Mouse (Mus musculus) midbrain, postnatal 0 days (tissue): ENCODE results near the gene Rai14. TPM values are rescaled to one million over a fixed set of nuclear protein-coding genes. Genes with fewer than 3 reads are reported as not detected.
A peak's percentile ranks its signal among the peaks of the same experiment; 100 is the strongest.

Experiments used
- ATAC-seq: fragments of 200-750 bp; cut with Nextera tagmentation; 2 replicates; pipeline ENCODE4 v1.8.0; 2017; ENCODE audit warnings: moderate number of reproducible peaks, mild to moderate bottlenecking, moderate TSS enrichment, moderate library complexity; ENCODE audit not compliant: low FRiP score
- DNase-seq: peaks from one replicate; pipeline ENCODE4 v3.0.0-alpha.2; 2015; ENCODE audit warnings: low spot score
- H3K27ac ChIP-seq: fragments of 300-500 bp; sonication (generic); 2 replicates; pipeline ENCODE4 v1.5.1; 2014; ENCODE audit warnings: low read depth, mild to moderate bottlenecking, low read length, mixed read lengths
- H3K27me3 ChIP-seq: fragments of 300-500 bp; sonication (generic); 2 replicates; pipeline ENCODE4 v1.6.1; 2014; ENCODE audit warnings: low read length, control low read depth, mixed read lengths; ENCODE audit not compliant: insufficient read depth
- H3K36me3 ChIP-seq: fragments of 300-500 bp; sonication (generic); 2 replicates; pipeline ENCODE4 v1.6.1; 2014; ENCODE audit warnings: low read length, control low read depth, mixed read lengths; ENCODE audit not compliant: insufficient read depth
- H3K4me1 ChIP-seq: fragments of 300-500 bp; sonication (generic); 2 replicates; pipeline ENCODE4 v1.6.1; 2014; ENCODE audit warnings: mild to moderate bottlenecking, control low read depth, antibody characterized with exemption, low read length, mixed read lengths; ENCODE audit not compliant: insufficient read depth
- H3K4me2 ChIP-seq: fragments of 300-500 bp; sonication (generic); 2 replicates; pipeline ENCODE4 v1.6.1; 2014; ENCODE audit warnings: low read depth, mild to moderate bottlenecking, low read length, mixed read lengths; ENCODE audit not compliant: poor library complexity, severe bottlenecking
- H3K4me3 ChIP-seq: fragments of 300-500 bp; sonication (generic); 2 replicates; pipeline ENCODE4 v1.5.1; 2014; ENCODE audit warnings: low read depth, mild to moderate bottlenecking, low read length, moderate library complexity
- H3K9ac ChIP-seq: fragments of 300-500 bp; sonication (generic); replicated peaks from 2 replicates; pipeline ENCODE4 v1.6.1; 2014; ENCODE audit warnings: mild to moderate bottlenecking, low read length, moderate library complexity, mixed read lengths; ENCODE audit not compliant: poor library complexity, severe bottlenecking
- H3K9me3 ChIP-seq: fragments of 300-500 bp; sonication (generic); 2 replicates; pipeline ENCODE4 v1.6.1; 2016; ENCODE audit warnings: low read length, control low read depth
- CTCF ChIP-seq: IDR thresholded peaks from 2 replicates; pipeline ENCODE4 v1.5.1; 2016; ENCODE audit warnings: antibody characterized with exemption, mild to moderate bottlenecking
- WGBS: fragments of 180-500 bp; shearing (Covaris S2); extraction: QIAGEN DNeasy Blood & Tissue Kit; methylation state at CpG from one replicate; pipeline ENCODE4 v1.1.7; 2014; 5-methylcytosine and 5-hydroxymethylcytosine counted together
- polyA plus RNA-seq: library from polyadenylated mRNA; unstranded; fragments of >200 nt; fragmentation: Nextera tagmentation; extraction: Ambion mirVana; gene quantifications from 2 replicates; pipeline ENCODE4 v1.2.1, GENCODE M21; 2015
- total RNA-seq: library from RNA; depleted of rRNA; stranded (reverse); fragments of >200 nt; gene quantifications from 2 replicates; pipeline ENCODE4 v1.2.3, GENCODE M21; 2014

The Rai14 gene
- total and polyA plus RNA-seq, 2 experiments from 2014 or later, result 4.3 to 9.0 TPM

GRCm38 (mm10) chr15:10593094-10593493 is 121.3 kb downstream of the Rai14 start:
- Histone ChIP-seq H3K9ac (no peak overlapping the region), H3K27me3 (no peaks in the 10 kb centered on the region), H3K9me3 (no peaks in the 10 kb centered on the region), H3K27ac (no peak overlapping the region), H3K4me3 (no peak overlapping the region), H3K36me3 (no peaks in the 10 kb centered on the region), H3K4me2 (no peak overlapping the region), H3K4me1 (no peaks in the 10 kb centered on the region)
- 93% methylated on average over 6 of the region's 6 CpGs for WGBS
- DNase-seq, result no peak
- no peak for ATAC-seq
- no peak for TF ChIP-seq CTCF

GRCm38 (mm10) chr15:10586565-10586964 is 127.9 kb downstream of the Rai14 start:
- ATAC-seq, result no peak
- Histone ChIP-seq H3K9me3 (no peaks in the 10 kb centered on the region), H3K27ac (no peak overlapping the region), H3K36me3 (no peaks in the 10 kb centered on the region), H3K9ac (no peak overlapping the region), H3K27me3 (no peaks in the 10 kb centered on the region), H3K4me1 (no peaks in the 10 kb centered on the region), H3K4me3 (no peak overlapping the region), H3K4me2 (no peak overlapping the region)
- DNase-seq, result no peak
- WGBS, result 88% methylated on average over 2 of the region's 2 CpGs
- peak; percentile 47 for TF ChIP-seq CTCF

GRCm38 (mm10) chr15:10584359-10585187 is 129.9 kb downstream of the Rai14 start:
- TF ChIP-seq CTCF, result no peak
- Histone ChIP-seq H3K27ac (0 out of 2 replicates have a peak overlapping the region, but pooled peaks have one; percentile 8), H3K9ac (no peak overlapping the region), H3K4me1 (no peaks in the 10 kb centered on the region), H3K4me2 (no peak overlapping the region), H3K9me3 (no peaks in the 10 kb centered on the region), H3K27me3 (no peaks in the 10 kb centered on the region), H3K36me3 (no peaks in the 10 kb centered on the region), H3K4me3 (no peak overlapping the region)
- 57% methylated on average over 10 of the region's 10 CpGs for WGBS
- peak; percentile 32 for DNase-seq
- ATAC-seq, result peak; percentile 61

DNA sequence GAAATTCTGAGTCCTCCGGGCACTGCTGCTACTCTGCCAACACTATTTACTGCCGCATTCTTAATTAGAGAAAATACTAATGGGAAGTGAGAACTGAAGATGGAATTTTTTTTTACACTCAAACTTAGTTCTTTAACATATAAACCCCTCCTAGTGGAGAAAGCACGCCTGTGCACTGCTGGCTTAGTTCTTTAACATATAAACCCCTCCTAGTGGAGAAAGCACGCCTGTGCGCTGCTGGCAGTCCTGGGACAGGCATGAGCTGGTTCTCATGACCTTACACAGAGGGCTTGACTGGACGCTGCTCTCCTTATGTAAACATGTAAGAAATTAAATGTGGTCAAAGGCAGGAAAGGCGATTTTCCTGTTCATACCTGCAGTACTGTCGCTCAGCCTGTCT is 131.0 kb downstream of the Rai14 start:
- H3K27me3 ChIP-seq, result no peaks in the 10 kb centered on the region
- DNase-seq (peak; percentile 81), ATAC-seq (peak; percentile 86)
- H3K9ac ChIP-seq, result no peak overlapping the region
- WGBS, result 54% methylated on average over 8 of the region's 8 CpGs
- H3K36me3 ChIP-seq, result no peaks in the 10 kb centered on the region
- H3K4me3 ChIP-seq, result no peak overlapping the region
- H3K27ac ChIP-seq, result no peak overlapping the region
- peak; percentile 78 for TF ChIP-seq CTCF
- H3K4me2 ChIP-seq, result no peak overlapping the region
- H3K4me1 ChIP-seq, result no peaks in the 10 kb centered on the region
- no peaks in the 10 kb centered on the region for H3K9me3 ChIP-seq

DNA sequence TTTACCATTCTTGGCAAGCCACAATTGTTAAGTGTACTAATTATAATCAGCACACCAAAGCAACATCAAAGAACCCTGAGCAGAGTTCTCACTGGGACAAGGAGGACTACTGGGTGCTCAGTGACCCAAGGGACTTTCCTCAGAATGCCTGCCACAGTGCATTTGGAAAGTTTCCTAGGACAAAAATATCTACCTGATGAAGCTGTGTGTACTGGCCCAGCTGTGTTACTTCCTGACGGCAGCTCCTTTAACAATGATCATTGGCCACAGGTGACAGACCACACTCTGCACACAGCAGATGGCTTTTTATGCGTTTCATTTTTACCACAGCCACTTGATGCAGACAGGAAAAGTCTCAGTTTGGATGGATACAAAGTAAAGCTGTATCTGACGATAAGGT is 135.3 kb downstream of the Rai14 start:
- 92% methylated on average over 3 of the region's 3 CpGs for WGBS
- no peak for TF ChIP-seq CTCF

GRCm38 (mm10) chr15:10566486-10566885 is 147.9 kb downstream of the Rai14 start:
- no peak overlapping the region for H3K27ac ChIP-seq
- ATAC-seq (no peak), DNase-seq (no peak)
- H3K27me3 ChIP-seq, result no peaks in the 10 kb centered on the region
- no peak overlapping the region for H3K4me3 ChIP-seq
- H3K9me3 ChIP-seq, result no peaks in the 10 kb centered on the region
- TF ChIP-seq CTCF, result no peak
- H3K4me1 ChIP-seq, result no peaks in the 10 kb centered on the region
- H3K9ac ChIP-seq, result no peak overlapping the region
- 83% methylated on average over 7 of the region's 7 CpGs for WGBS
- H3K36me3 ChIP-seq, result peaks cover 4% of the 10 kb centered on the region; the same call in 1 of the 2 replicates
- no peak overlapping the region for H3K4me2 ChIP-seq

More for the DNA sequence above, 135.3 kb downstream of the Rai14 start:
- Histone ChIP-seq H3K9me3 (no peaks in the 10 kb centered on the region), H3K36me3 (no peaks in the 10 kb centered on the region), H3K4me2 (no peak overlapping the region), H3K9ac (no peak overlapping the region), H3K27me3 (no peaks in the 10 kb centered on the region), H3K27ac (no peak overlapping the region), H3K4me3 (no peak overlapping the region), H3K4me1 (no peaks in the 10 kb centered on the region)
- DNase-seq (no peak), ATAC-seq (no peak)
